Mouse (Mus musculus) cortical plate, adult 2 months (tissue): ENCODE data around the gene Casp3.

ENCODE experiments used
- CTCF ChIP-seq: fragments of 200-500 bp; IDR thresholded peaks from 2 replicates; pipeline ENCODE4 v1.5.1; 2011; ENCODE audit warnings: mild to moderate bottlenecking, control low read depth, low read length; ENCODE audit not compliant: insufficient read depth; ENCODE audit errors: extremely low read depth
- POLR2A ChIP-seq: fragments of 200-500 bp; IDR thresholded peaks from 2 replicates; pipeline ENCODE4 v1.6.1; 2011; ENCODE audit warnings: mild to moderate bottlenecking, low read length, control low read depth; ENCODE audit not compliant: insufficient read depth; ENCODE audit errors: extremely low read depth

DNA sequence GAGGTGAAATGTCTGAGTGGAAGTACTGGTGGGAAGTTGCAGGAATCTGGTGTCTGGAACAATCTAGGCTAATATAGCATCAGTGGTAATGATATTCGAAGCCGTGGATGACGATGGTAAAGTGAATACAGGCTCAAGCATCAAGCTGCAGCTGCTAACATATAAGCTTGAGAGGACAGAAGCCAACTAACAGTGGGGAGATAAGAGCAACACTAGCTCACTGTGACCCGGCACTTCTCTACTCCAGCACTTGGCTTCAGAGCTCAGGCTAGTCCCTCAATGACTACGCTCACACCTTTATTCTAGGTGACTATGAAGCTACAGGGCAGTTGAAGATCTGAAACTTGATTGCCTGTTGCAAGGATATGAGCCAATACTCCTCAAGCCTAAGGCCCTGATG is 18.3 kb upstream of the Casp3 start:
- TF ChIP-seq CTCF, result no peak
- TF ChIP-seq POLR2A, result no peak
